Mouse (Mus musculus): ENCODE results near the gene Dock6.
"Not testable (repeated sequence)": the region's sequence is repeated elsewhere in the genome, so short reads cannot be mapped to it uniquely, and the experiment has no call there.

The Dock6 gene

GRCm38 (mm10) chr9:21781657-21782468, 70.6 kb downstream of the Dock6 start:
- no peak for DNase-seq (ENCODE audit: low spot score in 2 of 2)

- no peak for DNase-seq (ENCODE audit: low spot score in 2 of 2)
These were observed 74.7 kb downstream of the Dock6 start for GRCm38 (mm10) chr9:21777726-21778125.

- no peak for DNase-seq (ENCODE audit: low spot score in 2 of 2)
These were observed 78.1 kb downstream of the Dock6 start for GRCm38 (mm10) chr9:21774353-21774752.

- not testable (repeated sequence) for DNase-seq (ENCODE audit: low spot score in 2 of 2)
These were observed 79.0 kb downstream of the Dock6 start for GRCm38 (mm10) chr9:21773396-21773795.

- no peak for DNase-seq (ENCODE audit: low spot score in 2 of 2)
These were observed 82.8 kb downstream of the Dock6 start for GRCm38 (mm10) chr9:21769558-21770183.

- DNase-seq (ENCODE audit: low spot score in 2 of 2), result no peak
These were observed 83.7 kb downstream of the Dock6 start for GRCm38 (mm10) chr9:21768511-21769411.

- no peak for DNase-seq (ENCODE audit: low spot score in 2 of 2)
These were observed 84.5 kb downstream of the Dock6 start for GRCm38 (mm10) chr9:21767896-21768295.

GRCm38 (mm10) chr9:21764084-21764999, 88.1 kb downstream of the Dock6 start:
- DNase-seq (ENCODE audit: low spot score in 2 of 2), result no peak

- no peak for DNase-seq (ENCODE audit: low spot score in 2 of 2)
These were observed 90.3 kb downstream of the Dock6 start for GRCm38 (mm10) chr9:21762135-21762534.

- peak; percentile 97 to 98 for DNase-seq (ENCODE audit: low spot score in 2 of 2)
These were observed 92.0 kb downstream of the Dock6 start, which contains the start of gene Spc24 for GRCm38 (mm10) chr9:21760155-21761088. TSS of gene Spc24 (minus strand) at chr9:21760303.

- DNase-seq (ENCODE audit: low spot score in 2 of 2), result no peak
These were observed 92.7 kb downstream of the Dock6 start for GRCm38 (mm10) chr9:21759718-21760117.

- DNase-seq (ENCODE audit: low spot score in 2 of 2), result no peak
These were observed 93.6 kb downstream of the Dock6 start for GRCm38 (mm10) chr9:21758576-21759529.

- no peak for DNase-seq (ENCODE audit: low spot score in 2 of 2)
These were observed 97.7 kb downstream of the Dock6 start for GRCm38 (mm10) chr9:21754516-21755321.

- peak in 1 of 2 experiments; percentile 66 for DNase-seq (ENCODE audit: low spot score in 2 of 2)
These were observed 98.4 kb downstream of the Dock6 start for GRCm38 (mm10) chr9:21754003-21754402.

GRCm38 (mm10) chr9:21752252-21752792, 100.1 kb downstream of the Dock6 start:
- DNase-seq (ENCODE audit: low spot score in 2 of 2), result no peak

GRCm38 (mm10) chr9:21751347-21751746, 101.1 kb downstream of the Dock6 start:
- DNase-seq (ENCODE audit: low spot score in 2 of 2), result no peak

- DNase-seq (ENCODE audit: low spot score in 2 of 2), result no peak
These were observed 102.1 kb downstream of the Dock6 start for GRCm38 (mm10) chr9:21750370-21750769.

Measured in right cerebral cortex, postnatal 10 days (tissue).